Mouse (Mus musculus) lung, postnatal 0 days (tissue): ENCODE results near the gene Dab2ip.

Source experiments
- CTCF ChIP-seq: IDR thresholded peaks from 2 replicates; pipeline ENCODE4 v1.5.1; 2016; ENCODE audit warnings: antibody characterized with exemption, mild to moderate bottlenecking
- EP300 ChIP-seq: IDR thresholded peaks from 2 replicates; pipeline ENCODE4 v1.6.1; 2016; ENCODE audit warnings: antibody characterized with exemption, mild to moderate bottlenecking, control low read depth

GRCm38 (mm10) chr2:35703241-35703640 is 145.2 kb downstream of the Dab2ip start:
- no peak for TF ChIP-seq EP300
- TF ChIP-seq CTCF: no peak
